Mouse (Mus musculus) embryo, embryonic 10.5 days (tissue): Measurements from ENCODE around the gene Sctr.

ENCODE experiments used
- DNase-seq: peaks from one replicate; pipeline ENCODE4 v3.0.0-alpha.2; 2015; ENCODE audit warnings: low spot score

Gene Sctr

GRCm38 (mm10) chr1:120105556-120105959 is 98.9 kb downstream of the Sctr start:
- no peak for DNase-seq

- DNase-seq = no peak
Observed at GRCm38 (mm10) chr1:120109741-120110432, 103.2 kb downstream of the Sctr start.

DNA sequence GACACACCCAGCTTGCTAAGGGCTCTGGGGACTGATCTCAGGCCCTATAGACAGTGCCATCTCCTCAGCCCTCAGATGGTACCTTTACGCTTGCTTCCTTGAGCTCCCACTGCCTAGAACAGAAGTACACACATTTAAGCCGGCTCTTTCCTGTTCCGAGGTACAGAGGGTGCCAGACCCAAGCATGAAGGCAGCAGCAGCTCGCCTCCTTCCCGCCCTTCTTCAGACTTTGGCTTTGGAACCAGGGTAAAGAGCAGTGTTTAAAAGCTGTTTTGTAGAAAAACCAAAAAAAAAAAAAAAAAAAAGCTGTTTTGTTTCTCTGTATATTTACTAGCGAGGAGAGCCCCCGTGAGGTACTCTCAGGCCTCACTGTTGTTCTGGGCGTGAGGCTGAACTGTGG is 105.1 kb downstream of the Sctr start:
- DNase-seq = no peak

DNA sequence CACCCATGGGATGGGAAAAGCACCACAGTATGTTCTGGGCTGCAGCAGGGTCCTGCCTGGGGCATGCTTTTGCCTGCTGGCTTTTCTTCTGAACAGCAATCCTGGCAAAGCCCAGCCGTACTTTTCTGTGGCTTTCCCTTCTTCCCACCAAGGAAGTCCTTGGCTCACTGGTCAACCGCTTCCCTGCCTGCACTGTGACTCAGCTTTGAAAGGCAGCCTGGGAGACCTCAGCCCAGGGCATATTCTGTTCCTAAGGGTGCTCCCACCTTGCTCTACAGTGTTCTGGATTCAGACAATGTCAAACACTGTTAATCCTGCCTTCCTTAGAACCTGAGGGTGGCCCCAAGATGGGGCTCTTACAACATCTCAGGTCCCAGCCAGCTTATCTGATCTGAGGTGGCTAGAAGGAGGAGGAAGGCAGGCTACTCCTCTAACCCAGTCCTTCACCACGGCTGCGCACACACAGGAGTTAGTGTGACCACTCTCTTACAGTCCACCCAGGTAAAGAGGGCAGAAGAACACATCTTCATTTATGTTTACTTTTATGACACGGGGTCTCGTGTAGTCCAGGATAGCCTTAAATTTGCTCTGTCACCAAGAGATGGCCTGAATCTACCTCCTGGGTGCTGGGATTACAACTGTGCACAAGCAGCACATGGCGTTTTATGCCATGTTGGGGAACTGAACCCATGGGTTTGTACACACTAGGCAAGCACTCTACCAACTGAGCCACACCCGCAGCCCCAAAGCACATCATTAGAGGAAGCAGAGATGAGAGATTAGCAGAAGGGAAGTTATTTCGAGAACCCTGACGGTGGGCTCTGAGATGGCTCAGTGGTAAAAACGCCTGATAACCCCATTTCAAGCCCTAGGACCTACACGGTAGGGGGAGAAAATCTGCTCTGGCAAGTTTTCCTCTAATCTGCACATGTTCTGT is 105.8 kb downstream of the Sctr start:
- DNase-seq = no peak
